7 mouse cellular contexts compared by ENCODE assay signal in genomic region chr4:155409058-155409776, GRCm38 (mm10). TPM values are rescaled to one million over a fixed set of nuclear protein-coding genes. Genes with fewer than 3 reads are reported as not detected.
DNase-seq lines count a peak whose midpoint lies in the region; ATAC-seq lines count a peak whose summit lies in the region.

TSS of gene Cfap74 (plus strand) at chr4:155409190.

- H3K27me3 ChIP-seq in intestine, embryonic 15.5 days (replicated peaks), result 0 out of 2 replicates have a peak, but pooled peaks cover 2% of the 10 kb centered on the region
- H3K27me3 ChIP-seq in midbrain, embryonic 10.5 days (ENCODE audit: low read depth, poor library complexity, severe bottlenecking), result 0 out of 2 replicates have a peak, but pooled peaks cover 6% of the 10 kb centered on the region

- peak; percentile 96 for ATAC-seq in intestine, embryonic 15.5 days

- intact Hi-C loops in left cerebral cortex, postnatal 14 days (cut with DNase I), result no loop called here

- H3K36me3 ChIP-seq in intestine, embryonic 15.5 days, result no peaks in the 10 kb centered on the region
- no peaks in the 10 kb centered on the region for H3K36me3 ChIP-seq in midbrain, embryonic 10.5 days

- H3K4me3 ChIP-seq in intestine, embryonic 15.5 days (replicated peaks), result peak within 1 kb of the TSS; percentile 50
- peak within 1 kb of the TSS; percentile 69 for H3K4me3 ChIP-seq in midbrain, embryonic 10.5 days

- H3K27ac ChIP-seq in intestine, embryonic 15.5 days, result no peak within 1 kb of the TSS
- H3K27ac ChIP-seq in midbrain, embryonic 10.5 days (replicated peaks), result peak within 1 kb of the TSS; percentile 89

- under 1% methylated on average over 35 of the region's 35 CpGs for WGBS in intestine, embryonic 15.5 days
- under 1% methylated on average over 35 of the region's 35 CpGs for WGBS in midbrain, embryonic 10.5 days

- DNase-seq in adrenal gland, postnatal 10 days, result peak; percentile 75
- DNase-seq in embryo, embryonic 11.5 days (ENCODE audit: low read depth, low spot score), result peak; percentile 81
- peak; percentile 62 to 80 for DNase-seq in gastrocnemius, postnatal 4 days (ENCODE audit: low spot score in 2 of 2)
- peak; percentile 88 to 90 for DNase-seq in left cerebral cortex, postnatal 14 days (ENCODE audit: low spot score in 2 of 2)
- DNase-seq in midbrain, embryonic 10.5 days (ENCODE audit: low spot score), result peak; percentile 95
- peak; percentile 63 for DNase-seq in skeletal muscle tissue, adult 2 months (ENCODE audit: low read depth, low spot score)

- peaks cover 6% of the 10 kb centered on the region; the same call in 1 of the 2 replicates for H3K4me1 ChIP-seq in intestine, embryonic 15.5 days (replicated peaks)
- H3K4me1 ChIP-seq in midbrain, embryonic 10.5 days, result peaks cover 21% of the 10 kb centered on the region

- H3K9me3 ChIP-seq in intestine, embryonic 15.5 days, result no peaks in the 10 kb centered on the region
- H3K9me3 ChIP-seq in midbrain, embryonic 10.5 days (replicated peaks), result no peaks in the 10 kb centered on the region

- peak within 1 kb of the TSS; percentile 87 for H3K4me2 ChIP-seq in intestine, embryonic 15.5 days (replicated peaks)

- peak within 1 kb of the TSS; percentile 42 for H3K9ac ChIP-seq in intestine, embryonic 15.5 days

RNA-seq across cellular contexts. Expression of gene Cfap74, which starts in this region (rescaled TPM):
- total RNA-seq in adrenal gland, postnatal 10 days (2021), result 1 to 10 TPM in 1 of 2 experiments, under 1 TPM in 1; 0.48 to 1.1 TPM
- 1 to 10 TPM; 1.7 to 2.6 TPM for total RNA-seq in gastrocnemius, postnatal 4 days (2021)
- polyA plus RNA-seq in intestine, embryonic 15.5 days (2015; fragmentation: Nextera tagmentation; extraction: Ambion mirVana), result 1.2 and 2.3 TPM in 2 replicates
- 10 to 100 TPM; 11.2 to 11.7 TPM for total RNA-seq in left cerebral cortex, postnatal 14 days (2021)
- 7.8 and 8.9 TPM in 2 replicates for polyA plus RNA-seq in midbrain, embryonic 10.5 days (2016; fragmentation: Nextera tagmentation; extraction: Ambion mirVana)
